Comparison of ENCODE assay signal across 9 mouse cellular contexts in the genomic region with DNA sequence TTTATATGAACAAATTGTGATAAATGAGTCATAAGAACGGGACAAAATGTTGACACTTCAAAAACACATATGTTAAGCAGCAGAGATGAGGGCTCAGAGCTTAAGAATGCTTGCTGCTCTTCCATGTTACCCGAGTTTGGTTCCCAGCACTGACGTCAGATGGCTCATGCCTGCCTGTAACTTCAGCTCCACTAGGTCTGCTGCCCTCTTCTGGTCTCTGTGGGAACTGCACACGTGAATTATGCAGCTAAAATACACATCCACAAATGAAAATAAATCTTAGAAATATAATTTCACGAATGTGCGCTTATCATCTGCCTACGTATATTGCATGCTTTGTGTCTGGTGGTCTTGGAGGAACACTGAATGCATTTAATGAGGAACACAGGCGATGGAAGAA.
DNase-seq lines count a peak whose midpoint lies in the region; ATAC-seq and TF ChIP-seq lines count a peak whose summit lies in the region.
"Had no signal": no experiment of that assay in that cellular context is flagged by ENCODE, and none has a peak within 500 bp of the region (broad histone marks: within the 10 kb centered on the region; RNA-seq: fewer than 3 reads in every experiment).

No protein-coding gene starts in this region.

- peak; percentile 64 for TF ChIP-seq CTCF in liver, embryonic 14.5 days (IDR thresholded peaks at IDR 0.05; ENCODE audit: low read depth)

- 53% methylated on average over 8 of the region's 8 CpGs for WGBS in liver, embryonic 14.5 days (ENCODE audit: insufficient replicate concordance)
- WGBS in liver, embryonic 11.5 days = 58% methylated on average over 8 of the region's 8 CpGs

- no peak overlapping the region for H3K4me2 ChIP-seq in liver, embryonic 14.5 days (ENCODE audit: low read depth)
- H3K4me2 ChIP-seq in liver, embryonic 11.5 days = no peak overlapping the region

- no peaks in the 10 kb centered on the region for H3K9me3 ChIP-seq in liver, embryonic 14.5 days (ENCODE audit: control insufficient read depth, low read length)
- no peaks in the 10 kb centered on the region for H3K9me3 ChIP-seq in liver, embryonic 11.5 days (ENCODE audit: control insufficient read depth, low read length)

- no peak for ATAC-seq in liver, embryonic 14.5 days (ENCODE audit: insufficient read depth)
- no peak for ATAC-seq in liver, embryonic 11.5 days (replicated peaks; ENCODE audit: low FRiP score)

- H3K9ac ChIP-seq in liver, embryonic 14.5 days (replicated peaks) = no peak overlapping the region
- no peak overlapping the region for H3K9ac ChIP-seq in liver, embryonic 11.5 days (ENCODE audit: low read depth, low read length)

- H3K36me3 ChIP-seq in liver, embryonic 14.5 days (replicated peaks; ENCODE audit: control insufficient read depth, insufficient read depth, low read depth) = no peaks in the 10 kb centered on the region
- H3K36me3 ChIP-seq in liver, embryonic 11.5 days (ENCODE audit: control insufficient read depth, insufficient read depth, low read length) = no peaks in the 10 kb centered on the region

- no peak overlapping the region for H3K4me3 ChIP-seq in liver, embryonic 14.5 days (ENCODE audit: insufficient read depth in 1 of 2, low read depth in 2 of 2, low read length in 2 of 2)
- no peak overlapping the region for H3K4me3 ChIP-seq in liver, embryonic 11.5 days (ENCODE audit: low read depth, low read length)

- peak; percentile 5 for DNase-seq in adrenal gland, postnatal 25 days
- no peak for DNase-seq in adrenal gland, postnatal 4 days (ENCODE audit: low spot score in 2 of 2)
- DNase-seq in liver, embryonic 14.5 days (ENCODE audit: low read depth in 3 of 3, low spot score in 3 of 3) = no peak
- DNase-seq in liver, embryonic 11.5 days (ENCODE audit: low spot score) = no peak
- peak; percentile 81 for DNase-seq in R1 (ENCODE audit: low read depth, low spot score)
- DNase-seq in kidney, postnatal 4 days = peak; percentile 33 to 38
- no peak for DNase-seq in gastrocnemius, adult 8-10 months (ENCODE audit: low spot score in 2 of 2)
- DNase-seq in yolk sac, embryonic 10.5 days (ENCODE audit: low spot score) = no peak

- H3K4me1 ChIP-seq in liver, embryonic 14.5 days (replicated peaks; ENCODE audit: control insufficient read depth in 2 of 2, insufficient read depth in 2 of 2, low read length in 1 of 2) = no peaks in the 10 kb centered on the region
- no peaks in the 10 kb centered on the region for H3K4me1 ChIP-seq in liver, embryonic 11.5 days (replicated peaks; ENCODE audit: control insufficient read depth, insufficient read depth, low read length)

- no peaks in the 10 kb centered on the region for H3K27me3 ChIP-seq in liver, embryonic 14.5 days (ENCODE audit: control insufficient read depth, insufficient read depth, low read length)
- no peaks in the 10 kb centered on the region for H3K27me3 ChIP-seq in liver, embryonic 11.5 days (replicated peaks; ENCODE audit: control insufficient read depth, insufficient read depth, low read length)

- H3K27ac ChIP-seq in liver, embryonic 14.5 days = no peak overlapping the region
- no peak overlapping the region for H3K27ac ChIP-seq in liver, embryonic 11.5 days (ENCODE audit: low read depth, low read length)
- H3K27ac ChIP-seq: macrophage had no signal

- no peak for TF ChIP-seq EP300 in liver, embryonic 14.5 days (IDR thresholded peaks at IDR 0.05; ENCODE audit: low read depth)

Comparison
In these comparisons a context has a peak if more than half of its experiments do, and no peak if none do; other contexts are left out.
1. DNase-seq: peak in adrenal gland, postnatal 25 days (single experiment), R1 (single experiment) and kidney, postnatal 4 days (2 of 2); none in adrenal gland, postnatal 4 days (0 of 2), liver, embryonic 14.5 days (0 of 3), liver, embryonic 11.5 days (single experiment), gastrocnemius, adult 8-10 months (0 of 2) and yolk sac, embryonic 10.5 days (single experiment).